Comparison of ENCODE assay signal across 35 mouse cellular contexts in genomic region chr6:95182238-95182637, GRCm38 (mm10).
"Had no signal": no experiment of that assay in that cellular context is flagged by ENCODE, and none has a peak within 500 bp of the region (broad histone marks: within the 10 kb centered on the region; RNA-seq: fewer than 3 reads in every experiment).

No protein-coding gene starts in this region.

- H3K9me3 ChIP-seq: heart, embryonic 10.5 days; heart, embryonic 12.5 days; heart, embryonic 13.5 days; heart, embryonic 15.5 days; hindbrain, embryonic 10.5 days; hindbrain, embryonic 12.5 days; hindbrain, embryonic 13.5 days; hindbrain, embryonic 15.5 days; intestine, embryonic 15.5 days; kidney, embryonic 15.5 days had no signal

- H3K9ac ChIP-seq: heart, embryonic 12.5 days; heart, embryonic 13.5 days; heart, embryonic 15.5 days; hindbrain, embryonic 12.5 days; hindbrain, embryonic 13.5 days; hindbrain, embryonic 14.5 days; hindbrain, embryonic 15.5 days; intestine, embryonic 15.5 days; kidney, embryonic 15.5 days had no signal

- H3K27ac ChIP-seq: heart, embryonic 10.5 days; heart, embryonic 13.5 days; heart, embryonic 15.5 days; hindbrain, embryonic 10.5 days; hindbrain, embryonic 12.5 days; hindbrain, embryonic 13.5 days; hindbrain, embryonic 14.5 days; hindbrain, embryonic 15.5 days; hindbrain, postnatal 0 days; intestine, embryonic 15.5 days; kidney, embryonic 15.5 days; kidney, postnatal 0 days; layer of hippocampus, adult 2 months had no signal

- ATAC-seq: hindbrain, embryonic 16.5 days; hindbrain, postnatal 0 days; inflammation-experienced regulatory T-cells, adult 6 months; intestine, embryonic 15.5 days; intestine, embryonic 16.5 days; intestine, postnatal 0 days had no signal

- H3K36me3 ChIP-seq: heart, embryonic 10.5 days; heart, embryonic 12.5 days; heart, embryonic 13.5 days; heart, embryonic 15.5 days; hindbrain, embryonic 10.5 days; hindbrain, embryonic 12.5 days; hindbrain, embryonic 13.5 days; hindbrain, embryonic 15.5 days; intestine, embryonic 15.5 days; kidney, embryonic 15.5 days had no signal

- DNase-seq: heart, postnatal 10 days; heart, postnatal 14 days; heart, postnatal 36 days; heart, postnatal 4 days; kidney, adult 11 months; kidney, adult 18-20 months; kidney, adult 2 months; kidney, adult 8-10 months; kidney, adult 9 months; kidney, postnatal 10 days; kidney, postnatal 14 days; kidney, postnatal 25 days; kidney, postnatal 36 days; kidney, postnatal 4 days; layer of hippocampus, adult 9-11 months; layer of hippocampus, postnatal 36 days had no signal

- H3K4me2 ChIP-seq: heart, embryonic 11.5 days; heart, embryonic 12.5 days; heart, embryonic 13.5 days; heart, embryonic 15.5 days; hindbrain, embryonic 12.5 days; hindbrain, embryonic 13.5 days; hindbrain, embryonic 14.5 days; hindbrain, embryonic 15.5 days; intestine, embryonic 15.5 days; kidney, embryonic 15.5 days had no signal

- H3K4me3 ChIP-seq: heart, embryonic 10.5 days; heart, embryonic 12.5 days; heart, embryonic 13.5 days; heart, embryonic 15.5 days; hindbrain, embryonic 10.5 days; hindbrain, embryonic 12.5 days; hindbrain, embryonic 13.5 days; hindbrain, embryonic 15.5 days; intestine, embryonic 15.5 days; kidney, embryonic 15.5 days; layer of hippocampus, adult 2 months had no signal

- H3K4me1 ChIP-seq: heart, embryonic 10.5 days; hindbrain, embryonic 10.5 days; hindbrain, embryonic 12.5 days; hindbrain, embryonic 13.5 days; hindbrain, embryonic 15.5 days; intestine, embryonic 15.5 days; kidney, embryonic 15.5 days had no signal

- H3K27me3 ChIP-seq: heart, embryonic 12.5 days; heart, embryonic 13.5 days; heart, embryonic 15.5 days; hindbrain, embryonic 12.5 days; hindbrain, embryonic 13.5 days; hindbrain, embryonic 15.5 days; intestine, embryonic 15.5 days; kidney, embryonic 15.5 days had no signal
